Mouse (Mus musculus): Measurements from ENCODE around the gene Arrdc5. TPM values are rescaled to one million over a fixed set of nuclear protein-coding genes. Genes with fewer than 3 reads are reported as not detected.

The Arrdc5 gene
- polyA plus RNA-seq (2012; rRNA removed), result not detected in 2 replicates

GRCm38 (mm10) chr17:56300186-56300585 lies at the start of gene Arrdc5:
Gene Arrdc5, minus strand, starts transcription at chr17:56300286.

GRCm38 (mm10) chr17:56325450-56326152 lies 25.5 kb upstream of the Arrdc5 start, which contains the start of gene Kdm4b:
Gene Kdm4b, plus strand, starts transcription at chr17:56326062.

GRCm38 (mm10) chr17:56303160-56303846 lies 3.2 kb upstream of the Arrdc5 start, which contains the start of gene Uhrf1:
Gene Uhrf1, plus strand, starts transcription at chr17:56303321.

GRCm38 (mm10) chr17:56292531-56293222 lies 7.4 kb downstream of the Arrdc5 start, which contains the start of gene Plin3:
Gene Plin3, minus strand, starts transcription at chr17:56292873.

GRCm38 (mm10) chr17:56276643-56277566 lies 23.2 kb downstream of the Arrdc5 start, which contains the start of gene Ticam1:
Gene Ticam1, minus strand, starts transcription at chr17:56276786.

GRCm38 (mm10) chr17:56256239-56256881 lies 43.7 kb downstream of the Arrdc5 start, which contains the start of gene Fem1a:
Gene Fem1a, plus strand, starts transcription at chr17:56256810.

Other genes with a start within 250 kb of the Arrdc5 start
- gene Ubxn6, start 225.3 kb downstream of the Arrdc5 start, polyA plus RNA-seq (2012; rRNA removed), result 59.7 and 66.8 TPM in 2 replicates
- 28.7 and 35.8 TPM in 2 replicates for gene Hdgfl2, start 220.7 kb downstream of the Arrdc5 start, polyA plus RNA-seq (2012; rRNA removed)
- gene Plin4, start 190.5 kb downstream of the Arrdc5 start, polyA plus RNA-seq (2012; rRNA removed), result 19.6 and 23.9 TPM in 2 replicates
- gene Plin5, start 182.7 kb downstream of the Arrdc5 start, polyA plus RNA-seq (2012; rRNA removed), result 0.37 and 0.65 TPM in 2 replicates
- gene Lrg1, start 178.3 kb downstream of the Arrdc5 start, polyA plus RNA-seq (2012; rRNA removed), result 14.3 and 21.9 TPM in 2 replicates
- 8.0 and 8.2 TPM in 2 replicates for gene Sema6b, start 159.9 kb downstream of the Arrdc5 start, polyA plus RNA-seq (2012; rRNA removed)
- gene Tnfaip8l1, start 137.8 kb downstream of the Arrdc5 start, polyA plus RNA-seq (2012; rRNA removed), result 13.1 and 13.6 TPM in 2 replicates
- gene Mydgf, start 116.4 kb downstream of the Arrdc5 start, polyA plus RNA-seq (2012; rRNA removed), result 95.9 and 109 TPM in 2 replicates
- gene Dpp9, start 81.4 kb downstream of the Arrdc5 start, polyA plus RNA-seq (2012; rRNA removed), result 47.5 and 53.8 TPM in 2 replicates
- 33.4 and 34.7 TPM in 2 replicates for gene Fem1a, start 43.5 kb downstream of the Arrdc5 start, polyA plus RNA-seq (2012; rRNA removed)
- gene Ticam1, start 23.5 kb downstream of the Arrdc5 start, polyA plus RNA-seq (2012; rRNA removed), result 42.4 and 48.5 TPM in 2 replicates
- gene Plin3, start 7.4 kb downstream of the Arrdc5 start, polyA plus RNA-seq (2012; rRNA removed), result 49.5 and 51.8 TPM in 2 replicates
- gene Uhrf1, start 3.0 kb upstream of the Arrdc5 start, polyA plus RNA-seq (2012; rRNA removed), result 14.5 and 15.3 TPM in 2 replicates
- 39.1 and 44.1 TPM in 2 replicates for gene Kdm4b, start 25.8 kb upstream of the Arrdc5 start, polyA plus RNA-seq (2012; rRNA removed)
- 115 and 127 TPM in 2 replicates for gene Ptprs, start 176.2 kb upstream of the Arrdc5 start, polyA plus RNA-seq (2012; rRNA removed)
- gene Znrf4, start 212.1 kb upstream of the Arrdc5 start, polyA plus RNA-seq (2012; rRNA removed), result not detected in 2 replicates